Mouse (Mus musculus): Measurements from ENCODE around the gene Prss12. TPM values are rescaled to one million over a fixed set of nuclear protein-coding genes. Genes with fewer than 3 reads are reported as not detected.
A peak's percentile ranks its signal among the peaks of the same experiment; 100 is the strongest.

Gene Prss12
- polyA plus RNA-seq, 1 experiment from 2014 or later: 3.0 TPM

GRCm38 (mm10) chr3:123448096-123448495, 1.4 kb downstream of the Prss12 start:
- ATAC-seq (ENCODE audit: insufficient number of reproducible peaks, insufficient read depth, low FRiP score, low read depth): no peak
- peaks cover 0 to 2% of the 10 kb centered on the region in 2 experiments; a peak in 2 of 4 replicates for H3K4me1 ChIP-seq (ENCODE audit: control insufficient read depth in 2 of 2, insufficient read depth in 2 of 2, low read length in 2 of 2)
- H3K27ac ChIP-seq (replicated peaks in 1 of 2; ENCODE audit: control insufficient read depth in 1 of 2, insufficient read depth in 1 of 2, low read depth in 2 of 2, low read length in 2 of 2): no peak overlapping the region
- peaks cover 23% of the 10 kb centered on the region for H3K27me3 ChIP-seq (ENCODE audit: control insufficient read depth, insufficient read depth, low read length)
- peak overlapping the region; percentile 100 for H3K4me2 ChIP-seq (ENCODE audit: low read length)
- H3K9me3 ChIP-seq (ENCODE audit: control insufficient read depth, low read length): no peaks in the 10 kb centered on the region
- no peak overlapping the region for H3K9ac ChIP-seq (ENCODE audit: low read length)
- 14% methylated on average over 10 of the region's 10 CpGs for WGBS
- peak overlapping the region in 1 of 2 experiments; percentile 76; a peak in 2 of 4 replicates for H3K4me3 ChIP-seq (ENCODE audit: control insufficient read depth in 1 of 2, insufficient read depth in 1 of 2, low read depth in 1 of 2, low read length in 2 of 2)
- no peaks in the 10 kb centered on the region for H3K36me3 ChIP-seq (ENCODE audit: control insufficient read depth, insufficient read depth, low read length)

GRCm38 (mm10) chr3:123450107-123450506, 3.4 kb downstream of the Prss12 start:
- H3K36me3 ChIP-seq (ENCODE audit: control insufficient read depth, insufficient read depth, low read length): no peaks in the 10 kb centered on the region
- no peak overlapping the region for H3K4me2 ChIP-seq (ENCODE audit: low read length)
- H3K9ac ChIP-seq (ENCODE audit: low read length): no peak overlapping the region
- H3K27me3 ChIP-seq (ENCODE audit: control insufficient read depth, insufficient read depth, low read length): peaks cover 23% of the 10 kb centered on the region
- H3K4me3 ChIP-seq (ENCODE audit: control insufficient read depth in 1 of 2, insufficient read depth in 1 of 2, low read depth in 1 of 2, low read length in 2 of 2): no peak overlapping the region
- H3K9me3 ChIP-seq (ENCODE audit: control insufficient read depth, low read length): no peaks in the 10 kb centered on the region
- no peak for ATAC-seq (ENCODE audit: insufficient number of reproducible peaks, insufficient read depth, low FRiP score, low read depth)
- 89% methylated on average over 6 of the region's 6 CpGs for WGBS
- H3K27ac ChIP-seq (replicated peaks in 1 of 2; ENCODE audit: control insufficient read depth in 1 of 2, insufficient read depth in 1 of 2, low read depth in 2 of 2, low read length in 2 of 2): no peak overlapping the region
- H3K4me1 ChIP-seq (ENCODE audit: control insufficient read depth in 2 of 2, insufficient read depth in 2 of 2, low read length in 2 of 2): peaks cover 0 to 2% of the 10 kb centered on the region in 2 experiments; a peak in 2 of 4 replicates

- Histone ChIP-seq H3K9me3 (ENCODE audit: control insufficient read depth, low read length) (no peaks in the 10 kb centered on the region), H3K9ac (ENCODE audit: low read length) (no peak overlapping the region), H3K27me3 (ENCODE audit: control insufficient read depth, insufficient read depth, low read length) (0 out of 2 replicates have a peak, but pooled peaks cover 3% of the 10 kb centered on the region), H3K4me3 (ENCODE audit: control insufficient read depth in 1 of 2, insufficient read depth in 1 of 2, low read depth in 1 of 2, low read length in 2 of 2) (no peak overlapping the region), H3K27ac (replicated peaks in 1 of 2; ENCODE audit: control insufficient read depth in 1 of 2, insufficient read depth in 1 of 2, low read depth in 2 of 2, low read length in 2 of 2) (no peak overlapping the region), H3K36me3 (ENCODE audit: control insufficient read depth, insufficient read depth, low read length) (no peaks in the 10 kb centered on the region), H3K4me1 (ENCODE audit: control insufficient read depth in 2 of 2, insufficient read depth in 2 of 2, low read length in 2 of 2) (no peaks in the 10 kb centered on the region), H3K4me2 (ENCODE audit: low read length) (no peak overlapping the region)
- WGBS: 67% methylated on average over 6 of the region's 6 CpGs
- no peak for ATAC-seq (ENCODE audit: insufficient number of reproducible peaks, insufficient read depth, low FRiP score, low read depth)
Observed at GRCm38 (mm10) chr3:123452904-123453303, 6.2 kb downstream of the Prss12 start.

GRCm38 (mm10) chr3:123459492-123459891, 12.8 kb downstream of the Prss12 start:
- Histone ChIP-seq H3K4me3 (ENCODE audit: control insufficient read depth in 1 of 2, insufficient read depth in 1 of 2, low read depth in 1 of 2, low read length in 2 of 2) (no peak overlapping the region), H3K36me3 (ENCODE audit: control insufficient read depth, insufficient read depth, low read length) (no peaks in the 10 kb centered on the region), H3K9ac (ENCODE audit: low read length) (no peak overlapping the region), H3K27ac (replicated peaks in 1 of 2; ENCODE audit: control insufficient read depth in 1 of 2, insufficient read depth in 1 of 2, low read depth in 2 of 2, low read length in 2 of 2) (no peak overlapping the region), H3K4me2 (ENCODE audit: low read length) (no peak overlapping the region), H3K9me3 (ENCODE audit: control insufficient read depth, low read length) (no peaks in the 10 kb centered on the region), H3K27me3 (ENCODE audit: control insufficient read depth, insufficient read depth, low read length) (no peaks in the 10 kb centered on the region), H3K4me1 (ENCODE audit: control insufficient read depth in 2 of 2, insufficient read depth in 2 of 2, low read length in 2 of 2) (no peaks in the 10 kb centered on the region)
- 67% methylated on average over 1 of the region's 1 CpGs for WGBS
- no peak for ATAC-seq (ENCODE audit: insufficient number of reproducible peaks, insufficient read depth, low FRiP score, low read depth)

GRCm38 (mm10) chr3:123460436-123460835, 13.7 kb downstream of the Prss12 start:
- Histone ChIP-seq H3K36me3 (ENCODE audit: control insufficient read depth, insufficient read depth, low read length) (no peaks in the 10 kb centered on the region), H3K4me2 (ENCODE audit: low read length) (no peak overlapping the region), H3K9ac (ENCODE audit: low read length) (no peak overlapping the region), H3K27me3 (ENCODE audit: control insufficient read depth, insufficient read depth, low read length) (no peaks in the 10 kb centered on the region), H3K4me3 (ENCODE audit: control insufficient read depth in 1 of 2, insufficient read depth in 1 of 2, low read depth in 1 of 2, low read length in 2 of 2) (no peak overlapping the region), H3K9me3 (ENCODE audit: control insufficient read depth, low read length) (no peaks in the 10 kb centered on the region), H3K4me1 (ENCODE audit: control insufficient read depth in 2 of 2, insufficient read depth in 2 of 2, low read length in 2 of 2) (no peaks in the 10 kb centered on the region), H3K27ac (replicated peaks in 1 of 2; ENCODE audit: control insufficient read depth in 1 of 2, insufficient read depth in 1 of 2, low read depth in 2 of 2, low read length in 2 of 2) (no peak overlapping the region)
- 69% methylated on average over 1 of the region's 1 CpGs for WGBS
- no peak for ATAC-seq (ENCODE audit: insufficient number of reproducible peaks, insufficient read depth, low FRiP score, low read depth)

- no peaks in the 10 kb centered on the region for H3K36me3 ChIP-seq (ENCODE audit: control insufficient read depth, insufficient read depth, low read length)
- H3K9me3 ChIP-seq (ENCODE audit: control insufficient read depth, low read length): no peaks in the 10 kb centered on the region
- H3K4me3 ChIP-seq (ENCODE audit: control insufficient read depth in 1 of 2, insufficient read depth in 1 of 2, low read depth in 1 of 2, low read length in 2 of 2): no peak overlapping the region
- no peaks in the 10 kb centered on the region for H3K4me1 ChIP-seq (ENCODE audit: control insufficient read depth in 2 of 2, insufficient read depth in 2 of 2, low read length in 2 of 2)
- no peak overlapping the region for H3K4me2 ChIP-seq (ENCODE audit: low read length)
- no peak overlapping the region for H3K9ac ChIP-seq (ENCODE audit: low read length)
- ATAC-seq (ENCODE audit: insufficient number of reproducible peaks, insufficient read depth, low FRiP score, low read depth): no peak
- WGBS: 73% methylated on average over 6 of the region's 6 CpGs
- no peaks in the 10 kb centered on the region for H3K27me3 ChIP-seq (ENCODE audit: control insufficient read depth, insufficient read depth, low read length)
- H3K27ac ChIP-seq (replicated peaks in 1 of 2; ENCODE audit: control insufficient read depth in 1 of 2, insufficient read depth in 1 of 2, low read depth in 2 of 2, low read length in 2 of 2): no peak overlapping the region
Observed at GRCm38 (mm10) chr3:123462264-123462663, 15.6 kb downstream of the Prss12 start.

GRCm38 (mm10) chr3:123476833-123477232, 30.1 kb downstream of the Prss12 start:
- Histone ChIP-seq H3K9ac (ENCODE audit: low read length) (no peak overlapping the region), H3K9me3 (ENCODE audit: control insufficient read depth, low read length) (no peaks in the 10 kb centered on the region), H3K27ac (replicated peaks in 1 of 2; ENCODE audit: control insufficient read depth in 1 of 2, insufficient read depth in 1 of 2, low read depth in 2 of 2, low read length in 2 of 2) (no peak overlapping the region), H3K4me2 (ENCODE audit: low read length) (no peak overlapping the region), H3K36me3 (ENCODE audit: control insufficient read depth, insufficient read depth, low read length) (no peaks in the 10 kb centered on the region), H3K4me3 (ENCODE audit: control insufficient read depth in 1 of 2, insufficient read depth in 1 of 2, low read depth in 1 of 2, low read length in 2 of 2) (no peak overlapping the region), H3K4me1 (ENCODE audit: control insufficient read depth in 2 of 2, insufficient read depth in 2 of 2, low read length in 2 of 2) (no peaks in the 10 kb centered on the region), H3K27me3 (ENCODE audit: control insufficient read depth, insufficient read depth, low read length) (no peaks in the 10 kb centered on the region)
- no peak for ATAC-seq (ENCODE audit: insufficient number of reproducible peaks, insufficient read depth, low FRiP score, low read depth)
- 71% methylated on average over 3 of the region's 3 CpGs for WGBS

- H3K27me3 ChIP-seq (ENCODE audit: control insufficient read depth, insufficient read depth, low read length): no peaks in the 10 kb centered on the region
Observed at GRCm38 (mm10) chr3:123481266-123481665, 34.6 kb downstream of the Prss12 start.

More at GRCm38 (mm10) chr3:123481266-123481665, 34.6 kb downstream of the Prss12 start:
- no peak overlapping the region for H3K4me2 ChIP-seq (ENCODE audit: low read length)
- no peaks in the 10 kb centered on the region for H3K4me1 ChIP-seq (ENCODE audit: control insufficient read depth in 2 of 2, insufficient read depth in 2 of 2, low read length in 2 of 2)
- no peak overlapping the region for H3K27ac ChIP-seq (replicated peaks in 1 of 2; ENCODE audit: control insufficient read depth in 1 of 2, insufficient read depth in 1 of 2, low read depth in 2 of 2, low read length in 2 of 2)
- H3K9me3 ChIP-seq (ENCODE audit: control insufficient read depth, low read length): no peaks in the 10 kb centered on the region
- no peak overlapping the region for H3K9ac ChIP-seq (ENCODE audit: low read length)
- H3K36me3 ChIP-seq (ENCODE audit: control insufficient read depth, insufficient read depth, low read length): no peaks in the 10 kb centered on the region
- ATAC-seq (ENCODE audit: insufficient number of reproducible peaks, insufficient read depth, low FRiP score, low read depth): no peak
- 77% methylated on average over 6 of the region's 6 CpGs for WGBS
- H3K4me3 ChIP-seq (ENCODE audit: control insufficient read depth in 1 of 2, insufficient read depth in 1 of 2, low read depth in 1 of 2, low read length in 2 of 2): no peak overlapping the region

Measured in heart, embryonic 14.5 days (tissue).